Mouse (Mus musculus) gastrocnemius, adult 2 months (tissue): Measurements from ENCODE around the gene Edil3. TPM values are rescaled to one million over a fixed set of nuclear protein-coding genes. Genes with fewer than 3 reads are reported as not detected.

Experiments used
- DNase-seq: peaks from one replicate; pipeline ENCODE4 v3.0.0; 2022
- H3K27ac ChIP-seq: fragments of 200-600 bp; 2 replicates; pipeline ENCODE4 v1.8.1; 2022; ENCODE audit warnings: mild to moderate bottlenecking
- H3K4me3 ChIP-seq: fragments of 200-600 bp; 2 replicates; pipeline ENCODE4 v1.8.1; 2022; ENCODE audit warnings: mild to moderate bottlenecking, moderate library complexity
- CTCF ChIP-seq: fragments of 200-600 bp; IDR thresholded peaks from 2 replicates; pipeline ENCODE4 v1.8.1; 2022; ENCODE audit warnings: antibody characterized with exemption, mild to moderate bottlenecking, moderate library complexity
- intact Hi-C: fragments of 180-260 bp; cut with DNase I; formaldehyde crosslinking; loops from one replicate; pipeline ENCODE4 v1.15.1; 2025
- total RNA-seq, 2 experiments: library from RNA; stranded (reverse); gene quantifications; 2 replicates each; pipeline ENCODE4 v1.2.3; 2021

Gene Edil3
- total RNA-seq, 2 experiments from 2014 or later = 0.28 to 0.70 TPM

GRCm38 (mm10) chr13:89170040-89170439 is 348.8 kb downstream of the Edil3 start:
- H3K27ac ChIP-seq = no peak overlapping the region
- no peak for TF ChIP-seq CTCF
- intact Hi-C loops = no loop called here
- H3K4me3 ChIP-seq = no peak overlapping the region
- DNase-seq = no peak

GRCm38 (mm10) chr13:89175154-89175553 is 353.9 kb downstream of the Edil3 start:
- H3K4me3 ChIP-seq = no peak overlapping the region
- intact Hi-C loops = no loop called here
- DNase-seq = no peak
- no peak overlapping the region for H3K27ac ChIP-seq
- no peak for TF ChIP-seq CTCF

GRCm38 (mm10) chr13:89189051-89189450 is 367.8 kb downstream of the Edil3 start:
- TF ChIP-seq CTCF = no peak
- H3K4me3 ChIP-seq = no peak overlapping the region
- no peak overlapping the region for H3K27ac ChIP-seq
- intact Hi-C loops = no loop called here
- no peak for DNase-seq

GRCm38 (mm10) chr13:89197019-89197418 is 375.7 kb downstream of the Edil3 start:
- intact Hi-C loops = no loop called here
- DNase-seq = no peak
- no peak overlapping the region for H3K27ac ChIP-seq
- no peak for TF ChIP-seq CTCF
- no peak overlapping the region for H3K4me3 ChIP-seq

GRCm38 (mm10) chr13:89199275-89199674 is 378.0 kb downstream of the Edil3 start:
- TF ChIP-seq CTCF = no peak
- DNase-seq = no peak
- H3K27ac ChIP-seq = no peak overlapping the region
- intact Hi-C loops = no loop called here
- H3K4me3 ChIP-seq = no peak overlapping the region

- no peak for DNase-seq
- Histone ChIP-seq H3K4me3 (no peak overlapping the region), H3K27ac (no peak overlapping the region)
- intact Hi-C loops = no loop called here
- no peak for TF ChIP-seq CTCF
Observed at GRCm38 (mm10) chr13:89238104-89238503, 416.8 kb downstream of the Edil3 start.

- H3K27ac ChIP-seq = no peak overlapping the region
- TF ChIP-seq CTCF = no peak
- DNase-seq = no peak
- intact Hi-C loops = no loop called here
- no peak overlapping the region for H3K4me3 ChIP-seq
Observed at GRCm38 (mm10) chr13:89253990-89254642, 432.8 kb downstream of the Edil3 start.

- H3K4me3 ChIP-seq = no peak overlapping the region
- no peak for TF ChIP-seq CTCF
- no peak for DNase-seq
- intact Hi-C loops = no loop called here
- no peak overlapping the region for H3K27ac ChIP-seq
Observed at GRCm38 (mm10) chr13:89256906-89257305, 435.6 kb downstream of the Edil3 start.

GRCm38 (mm10) chr13:89286696-89287305 is 465.5 kb downstream of the Edil3 start:
- no peak overlapping the region for H3K27ac ChIP-seq
- DNase-seq = no peak
- H3K4me3 ChIP-seq = no peak overlapping the region
- no peak for TF ChIP-seq CTCF
- intact Hi-C loops = no loop called here

GRCm38 (mm10) chr13:89288201-89288600 is 466.9 kb downstream of the Edil3 start:
- H3K27ac ChIP-seq = no peak overlapping the region
- intact Hi-C loops = no loop called here
- no peak overlapping the region for H3K4me3 ChIP-seq
- DNase-seq = no peak
- TF ChIP-seq CTCF = no peak

GRCm38 (mm10) chr13:89321155-89321554 is 499.9 kb downstream of the Edil3 start:
- no peak overlapping the region for H3K4me3 ChIP-seq
- DNase-seq = no peak
- H3K27ac ChIP-seq = no peak overlapping the region
- no peak for TF ChIP-seq CTCF
- intact Hi-C loops = no loop called here

- Histone ChIP-seq H3K27ac (no peak overlapping the region), H3K4me3 (no peak overlapping the region)
- intact Hi-C loops = no loop called here
- no peak for DNase-seq
- no peak for TF ChIP-seq CTCF
Observed at GRCm38 (mm10) chr13:89324282-89324681, 503.0 kb downstream of the Edil3 start.

- Histone ChIP-seq H3K27ac (no peak overlapping the region), H3K4me3 (no peak overlapping the region)
- no peak for DNase-seq
- intact Hi-C loops = no loop called here
- no peak for TF ChIP-seq CTCF
Observed at GRCm38 (mm10) chr13:89334494-89334893, 513.2 kb downstream of the Edil3 start.
